Mouse (Mus musculus) CH12.LX (cell line): ENCODE data around the gene Myo1h. TPM values are rescaled to one million over a fixed set of nuclear protein-coding genes. Genes with fewer than 3 reads are reported as not detected.

Source experiments
- DNase-seq: peaks from one replicate; pipeline ENCODE4 v3.0.0-alpha.2; 2013; ENCODE audit errors: extremely low read depth
- H3K27ac ChIP-seq: 2 replicates; pipeline ENCODE4 v1.5.1; 2012; ENCODE audit warnings: low read depth, mild to moderate bottlenecking, control low read depth, moderate library complexity; ENCODE audit not compliant: insufficient read depth
- H3K27me3 ChIP-seq: replicated peaks from 2 replicates; pipeline ENCODE3; 2012; ENCODE audit warnings: inconsistent platforms
- H3K36me3 ChIP-seq, 2 experiments: replicated peaks in 1 of 2; 2 replicates each; pipeline versions ENCODE3 to v1.6.1; 2012; ENCODE audit warnings: inconsistent platforms in 1 of 2, low read length in 1 of 2, mild to moderate bottlenecking in 1 of 2, mixed read lengths in 1 of 2, moderate library complexity in 1 of 2; ENCODE audit not compliant: control insufficient read depth in 1 of 2, insufficient read depth in 1 of 2
- H3K4me1 ChIP-seq, 2 experiments: 2 replicates each; pipeline ENCODE4 v1.6.1; 2012; ENCODE audit warnings: inconsistent platforms in 1 of 2, moderate library complexity in 1 of 2; ENCODE audit not compliant: insufficient read depth in 2 of 2, control insufficient read depth in 1 of 2
- H3K4me2 ChIP-seq: 2 replicates; pipeline ENCODE4 v1.6.1; 2012; ENCODE audit warnings: low read depth, mild to moderate bottlenecking, control low read depth; ENCODE audit not compliant: poor library complexity, insufficient read depth, severe bottlenecking
- H3K4me3 ChIP-seq, 3 experiments: fragments of 150-350 bp in 1 of 3; sonication (generic) in 1 of 3; replicated peaks in 1 of 3; 2 replicates each; pipeline versions ENCODE3 to v1.5.1; 2011 to 2012; ENCODE audit warnings: low read depth in 2 of 3, low read length in 2 of 3, mild to moderate bottlenecking in 2 of 3, moderate library complexity in 2 of 3, control low read depth in 1 of 3, improper control_type of control experiment in 1 of 3, inconsistent platforms in 1 of 3, mixed read lengths in 1 of 3; ENCODE audit not compliant: poor library complexity in 1 of 3
- H3K79me2 ChIP-seq: replicated peaks from 2 replicates; pipeline ENCODE4 v1.6.1; 2012; ENCODE audit warnings: mild to moderate bottlenecking, moderate library complexity; ENCODE audit not compliant: control insufficient read depth, poor library complexity, insufficient read depth, severe bottlenecking; ENCODE audit errors: extremely low read depth
- H3K9ac ChIP-seq: 2 replicates; pipeline ENCODE4 v1.6.1; 2012; ENCODE audit warnings: low read depth, mild to moderate bottlenecking, control low read depth, moderate library complexity; ENCODE audit not compliant: insufficient read depth
- H3K9me3 ChIP-seq: replicated peaks from 2 replicates; pipeline ENCODE3; 2012; ENCODE audit warnings: low read length, inconsistent platforms, mixed read lengths
- CHD2 ChIP-seq: IDR thresholded peaks from 2 replicates; pipeline ENCODE4 v1.6.1; 2011; ENCODE audit warnings: low read length, improper control_type of control experiment
- CTCF ChIP-seq, 2 experiments: IDR thresholded peaks in 1 of 2; conservative IDR thresholded peaks in 1 of 2; 2 replicates each; pipeline ENCODE4 v1.5.1; 2011 to 2012; ENCODE audit warnings: low read depth in 2 of 2, low read length in 2 of 2, improper control_type of control experiment in 1 of 2, inconsistent platforms in 1 of 2, mild to moderate bottlenecking in 1 of 2, moderate library complexity in 1 of 2
- E2F4 ChIP-seq: IDR thresholded peaks from 2 replicates; pipeline ENCODE4 v1.6.1; 2011; ENCODE audit warnings: low read depth, low read length, improper control_type of control experiment; ENCODE audit not compliant: insufficient replicate concordance
- ELF1 ChIP-seq: IDR thresholded peaks from 2 replicates; pipeline ENCODE4 v1.6.1; 2014; ENCODE audit warnings: low read depth, mild to moderate bottlenecking, inconsistent platforms, low read length, improper control_type of control experiment
- EP300 ChIP-seq: IDR thresholded peaks from 2 replicates; pipeline ENCODE4 v1.6.1; 2011; ENCODE audit warnings: low read length, improper control_type of control experiment
- ETS1 ChIP-seq: conservative IDR thresholded peaks from 2 replicates; pipeline ENCODE4 v1.6.1; 2012; ENCODE audit warnings: low read depth, mild to moderate bottlenecking, inconsistent platforms, low read length, improper control_type of control experiment, moderate library complexity
- GABPA ChIP-seq: IDR thresholded peaks from 2 replicates; pipeline ENCODE4 v1.6.1; 2012; ENCODE audit warnings: low read depth, low read length, improper control_type of control experiment, inconsistent platforms; ENCODE audit not compliant: insufficient replicate concordance
- HCFC1 ChIP-seq: IDR thresholded peaks from 2 replicates; pipeline ENCODE4 v1.6.1; 2012; ENCODE audit warnings: low read depth, mild to moderate bottlenecking, inconsistent platforms, low read length, improper control_type of control experiment
- IRF4 ChIP-seq: IDR thresholded peaks from 2 replicates; pipeline ENCODE4 v1.6.1; 2014; ENCODE audit warnings: low read depth, mild to moderate bottlenecking, inconsistent platforms, low read length, improper control_type of control experiment
- KAT2A ChIP-seq: IDR thresholded peaks from 2 replicates; pipeline ENCODE4 v1.6.1; 2012; ENCODE audit warnings: low read length, improper control_type of control experiment, inconsistent platforms; ENCODE audit not compliant: insufficient replicate concordance
- MAFK ChIP-seq: IDR thresholded peaks from 2 replicates; pipeline ENCODE4 v1.6.1; 2011; ENCODE audit warnings: low read length, improper control_type of control experiment; ENCODE audit not compliant: insufficient replicate concordance
- MAZ ChIP-seq: IDR thresholded peaks from 2 replicates; pipeline ENCODE4 v1.6.1; 2012; ENCODE audit warnings: low read depth, mild to moderate bottlenecking, inconsistent platforms, low read length, improper control_type of control experiment, moderate library complexity
- MEF2A ChIP-seq: IDR thresholded peaks from 2 replicates; pipeline ENCODE4 v1.6.1; 2014; ENCODE audit warnings: low read depth, mild to moderate bottlenecking, inconsistent platforms, low read length, improper control_type of control experiment, borderline replicate concordance
- MYC ChIP-seq: IDR thresholded peaks from 2 replicates; pipeline ENCODE4 v1.6.1; 2011; ENCODE audit warnings: low read depth, mild to moderate bottlenecking, improper control_type of control experiment, low read length
- NRF1 ChIP-seq: IDR thresholded peaks from 2 replicates; pipeline ENCODE4 v1.6.1; 2014; ENCODE audit warnings: low read depth, mild to moderate bottlenecking, inconsistent platforms, low read length, improper control_type of control experiment, moderate library complexity
- POLR2AphosphoS2 ChIP-seq: IDR thresholded peaks from 2 replicates; pipeline ENCODE4 v1.6.1; 2011; ENCODE audit warnings: low read depth, low read length, improper control_type of control experiment
- SMC3 ChIP-seq: IDR thresholded peaks from 2 replicates; pipeline ENCODE4 v1.6.1; 2011; ENCODE audit warnings: low read depth, low read length, improper control_type of control experiment
- UBTF ChIP-seq: IDR thresholded peaks from 2 replicates; pipeline ENCODE4 v1.6.1; 2012; ENCODE audit warnings: low read depth, mild to moderate bottlenecking, inconsistent platforms, low read length, improper control_type of control experiment, moderate library complexity
- USF1 ChIP-seq: IDR thresholded peaks from 2 replicates; pipeline ENCODE4 v1.6.1; 2014; ENCODE audit warnings: low read depth, mild to moderate bottlenecking, inconsistent platforms, low read length, improper control_type of control experiment
- USF2 ChIP-seq: conservative IDR thresholded peaks from 2 replicates; pipeline ENCODE4 v1.6.1; 2011; ENCODE audit warnings: low read depth, low read length, improper control_type of control experiment
- ZKSCAN1 ChIP-seq: IDR thresholded peaks from 2 replicates; pipeline ENCODE4 v1.6.1; 2012; ENCODE audit warnings: low read depth, inconsistent platforms, low read length, improper control_type of control experiment, borderline replicate concordance
- ZMIZ1 ChIP-seq: IDR thresholded peaks from 2 replicates; pipeline ENCODE4 v1.6.1; 2012; ENCODE audit warnings: low read depth, mild to moderate bottlenecking, inconsistent platforms, low read length, improper control_type of control experiment
- ZNF384 ChIP-seq: IDR thresholded peaks from 2 replicates; pipeline ENCODE4 v1.6.1; 2012; ENCODE audit warnings: low read depth, low read length, improper control_type of control experiment, inconsistent platforms
- dilution Hi-C: fragments of 300-500 bp; cut with MboI; formaldehyde crosslinking; loops from 2 replicates; pipeline ENCODE4 v1.14.3; 2020; ENCODE audit warnings: low sequenced_read_pairs; ENCODE audit not compliant: extremely low pct_unique_long_range_greater_than_20kb, extremely low pct_ligation_motif_present
- in situ Hi-C: fragments of 300-500 bp; cut with MboI; formaldehyde crosslinking; loops from 3 replicates; pipeline ENCODE4 v1.14.3; 2019; ENCODE audit warnings: low sequenced_read_pairs, low pct_ligation_motif_present, low pct_unique_long_range_greater_than_20kb, mixed read lengths
- polyA plus RNA-seq: library from polyadenylated mRNA; unstranded; fragments of >175 nt; gene quantifications from 2 replicates; pipeline ENCODE4 v1.2.1, GENCODE M21; 2012; ENCODE audit warnings: low read depth; ENCODE audit not compliant: insufficient read length
- total RNA-seq, 2 experiments: library from RNA; depleted of rRNA; stranded (reverse); fragments of 300-350 nt in 1 of 2; fragments of >200 nt in 1 of 2; gene quantifications; 2 replicates each; pipeline ENCODE4 v1.2.3; 2012 to 2014

The Myo1h gene
- total and polyA plus RNA-seq, 3 experiments, result 1.1 to 4.4 (median 1.8) TPM

DNA sequence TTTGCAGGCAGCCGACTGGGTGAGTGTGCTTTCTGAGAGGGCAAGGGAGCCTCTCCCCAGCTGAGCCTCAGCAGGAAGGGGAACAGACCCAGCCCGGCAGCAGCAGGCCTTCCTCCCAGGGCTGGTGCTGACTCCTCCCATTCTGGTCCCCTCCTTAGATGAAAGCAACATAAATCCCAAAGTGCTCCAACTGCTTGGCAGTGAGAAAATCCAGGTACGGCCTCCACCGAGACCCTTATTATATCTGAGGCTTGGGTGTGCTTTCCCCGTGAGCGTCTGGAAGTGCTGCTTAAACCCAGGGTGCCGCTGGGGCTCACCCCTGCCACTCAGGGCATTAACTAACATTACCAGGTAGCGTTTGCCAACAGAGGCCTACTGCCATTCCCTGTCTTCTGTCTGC is 70.6 kb downstream of the Myo1h start:
- TF ChIP-seq ZKSCAN1 (no peak), CTCF (conservative IDR thresholded peaks at IDR 0.05 in 1 of 2, IDR thresholded peaks at IDR 0.05 in 1 of 2; ENCODE audit: low read depth in 2 of 2, low read length in 2 of 2) (no peak), CHD2 (no peak), EP300 (no peak), IRF4 (no peak), ELF1 (no peak), SMC3 (no peak), ETS1 (no peak), ZNF384 (no peak), UBTF (no peak), MEF2A (no peak), MYC (no peak), NRF1 (no peak)
- dilution Hi-C loops, result no loop called here
- peaks cover 12 to 89% of the 10 kb centered on the region in 2 experiments for H3K36me3 ChIP-seq
- H3K4me2 ChIP-seq, result no peak overlapping the region
- H3K9ac ChIP-seq, result no peak overlapping the region
- H3K4me3 ChIP-seq, result no peak overlapping the region
- in situ Hi-C loops, result no loop called here
- no peak overlapping the region for H3K27ac ChIP-seq
- no peaks in the 10 kb centered on the region for H3K4me1 ChIP-seq
- no peak for DNase-seq
- no peaks in the 10 kb centered on the region for H3K79me2 ChIP-seq
- H3K9me3 ChIP-seq, result no peaks in the 10 kb centered on the region
- H3K27me3 ChIP-seq, result no peaks in the 10 kb centered on the region

DNA sequence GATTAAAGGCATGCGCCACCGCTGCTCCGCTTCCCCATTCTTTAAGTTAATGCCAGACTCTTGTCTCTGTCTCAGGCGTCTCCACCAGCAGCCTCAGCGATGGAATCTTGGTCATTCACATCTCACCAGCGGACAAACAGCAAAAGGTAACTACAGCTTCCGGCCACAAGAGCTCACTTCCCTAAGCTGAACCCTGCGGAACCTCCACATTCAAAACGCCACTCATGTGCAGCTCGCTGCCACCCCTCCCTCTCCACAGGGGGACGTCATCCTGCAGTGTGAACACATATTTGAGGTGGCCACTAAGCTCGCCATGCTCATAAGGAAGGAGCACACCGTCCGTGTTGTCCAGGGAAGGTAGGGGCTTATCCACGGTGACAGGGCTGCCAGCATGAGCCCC is 72.0 kb downstream of the Myo1h start:
- H3K4me1 ChIP-seq, result no peaks in the 10 kb centered on the region
- no peak overlapping the region for H3K4me2 ChIP-seq
- H3K27me3 ChIP-seq, result no peaks in the 10 kb centered on the region
- dilution Hi-C loops (no loop called here), in situ Hi-C loops (no loop called here)
- H3K9me3 ChIP-seq, result no peaks in the 10 kb centered on the region
- no peak for DNase-seq
- H3K79me2 ChIP-seq, result no peaks in the 10 kb centered on the region
- TF ChIP-seq MAZ (no peak), CTCF (conservative IDR thresholded peaks at IDR 0.05 in 1 of 2, IDR thresholded peaks at IDR 0.05 in 1 of 2; ENCODE audit: low read depth in 2 of 2, low read length in 2 of 2) (no peak), GABPA (no peak), IRF4 (no peak), UBTF (no peak), CHD2 (no peak), MAFK (no peak), USF2 (no peak), E2F4 (no peak), ELF1 (no peak), KAT2A (no peak), POLR2AphosphoS2 (no peak), HCFC1 (no peak), ZMIZ1 (no peak), ETS1 (no peak), USF1 (no peak)
- H3K36me3 ChIP-seq, result peaks cover 24 to 93% of the 10 kb centered on the region in 2 experiments
- no peak overlapping the region for H3K4me3 ChIP-seq
- no peak overlapping the region for H3K9ac ChIP-seq
- H3K27ac ChIP-seq, result no peak overlapping the region
